Mouse (Mus musculus): ENCODE measurements around the gene Grap.
"Not testable (repeated sequence)": the region's sequence is repeated elsewhere in the genome, so short reads cannot be mapped to it uniquely, and the experiment has no call there.

Gene Grap

GRCm38 (mm10) chr11:61640585-61640984, 12.5 kb upstream of the Grap start:
- not testable (repeated sequence) for DNase-seq

- DNase-seq: no peak
These were observed 11.0 kb upstream of the Grap start for GRCm38 (mm10) chr11:61642106-61642505.

DNA sequence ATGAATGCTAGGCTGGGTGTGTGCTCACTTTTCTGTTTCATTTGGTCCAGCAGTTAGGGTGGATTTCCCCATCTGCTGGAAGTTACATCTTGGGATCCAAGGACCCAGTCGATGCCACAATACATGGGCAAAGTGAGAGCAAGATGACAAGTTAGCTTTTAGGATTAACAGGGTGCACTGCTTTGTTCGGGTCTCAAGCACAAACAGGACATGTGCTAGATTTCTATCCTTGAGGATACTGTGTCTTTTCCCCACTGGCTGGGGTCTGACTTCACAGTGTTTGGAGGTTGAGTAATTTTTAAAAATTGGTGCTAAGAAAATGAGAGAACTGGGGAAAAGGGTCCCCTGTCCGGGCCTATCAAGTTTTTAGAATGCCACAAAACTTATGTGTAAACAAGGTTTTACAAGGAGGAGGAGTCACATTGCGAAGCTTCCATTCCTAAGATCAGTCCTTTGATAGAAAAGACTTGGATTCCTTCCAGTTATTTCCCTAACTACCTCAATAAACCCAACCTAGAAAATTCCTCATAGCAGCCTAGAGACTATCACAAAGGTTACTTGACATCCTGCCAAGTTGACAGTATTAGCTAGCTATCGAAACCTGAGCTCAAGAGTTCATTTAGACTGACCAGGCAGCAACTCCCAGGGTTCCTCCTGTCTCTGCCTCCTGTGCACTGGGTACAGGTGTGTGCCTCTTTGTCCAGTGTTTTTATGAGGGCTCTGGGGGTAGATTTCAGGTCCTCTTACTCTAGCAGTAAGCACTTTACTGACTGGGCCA, 9.7 kb upstream of the Grap start:
- DNase-seq: no peak

DNA sequence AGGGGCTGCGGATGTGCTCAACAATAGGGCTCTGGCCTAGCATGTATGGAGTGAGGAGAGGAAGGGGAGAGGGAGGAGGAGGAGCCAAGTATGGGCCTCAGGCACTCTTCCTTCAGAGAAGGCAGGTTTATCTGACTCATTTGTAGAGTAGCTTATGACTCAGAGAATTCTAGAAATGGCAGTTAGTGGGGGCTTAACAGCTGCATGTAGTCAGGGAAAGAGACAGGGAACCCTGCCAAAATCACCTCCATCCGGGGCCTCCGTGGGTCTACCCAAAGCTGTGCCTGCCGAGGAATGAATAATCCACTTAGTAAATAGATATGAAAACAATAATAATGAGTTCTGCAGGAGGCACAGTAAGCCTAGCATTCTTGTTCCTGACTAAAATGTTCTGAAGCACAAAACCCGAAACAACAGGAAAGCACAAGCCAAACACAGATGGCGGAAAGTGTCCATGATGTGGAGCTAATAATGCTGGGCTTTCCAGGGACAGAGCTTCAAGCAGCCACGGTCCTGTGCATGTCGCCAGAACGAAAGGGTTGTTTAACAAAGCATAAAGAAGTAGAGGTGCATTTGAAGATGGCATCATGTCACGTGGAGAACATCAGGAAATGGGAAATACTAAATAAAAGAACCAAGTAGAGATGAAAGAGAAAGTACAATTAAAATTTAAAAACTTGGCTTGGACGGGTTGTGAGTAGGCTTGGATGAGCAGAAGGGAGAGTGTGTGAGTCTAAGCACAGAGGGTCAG, 8.3 kb upstream of the Grap start:
- DNase-seq: peak; percentile 47

DNA sequence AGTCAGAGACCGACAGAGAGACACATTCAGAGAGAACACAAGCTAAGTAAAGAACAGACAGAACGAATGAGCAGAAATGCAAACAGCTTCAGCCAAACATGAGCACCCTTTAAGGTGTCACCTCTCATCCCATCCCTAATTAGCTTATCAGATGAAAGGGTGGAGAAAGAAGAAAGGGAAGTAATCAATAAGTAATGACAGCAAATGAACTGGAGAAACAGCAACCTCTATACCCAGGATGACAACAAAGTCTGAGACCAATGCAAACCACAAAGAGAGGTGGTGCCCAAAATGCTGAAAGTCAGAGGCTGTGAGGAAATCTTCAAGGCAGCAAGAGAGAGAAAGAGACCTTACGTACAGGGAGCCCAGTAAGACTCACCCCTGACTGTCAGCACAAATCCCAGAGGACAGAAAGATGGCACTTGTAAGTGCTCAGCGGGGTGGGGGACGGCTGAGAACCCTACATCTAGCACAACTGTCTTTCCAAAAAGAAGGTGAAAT, 7.7 kb upstream of the Grap start:
- DNase-seq: no peak

DNA sequence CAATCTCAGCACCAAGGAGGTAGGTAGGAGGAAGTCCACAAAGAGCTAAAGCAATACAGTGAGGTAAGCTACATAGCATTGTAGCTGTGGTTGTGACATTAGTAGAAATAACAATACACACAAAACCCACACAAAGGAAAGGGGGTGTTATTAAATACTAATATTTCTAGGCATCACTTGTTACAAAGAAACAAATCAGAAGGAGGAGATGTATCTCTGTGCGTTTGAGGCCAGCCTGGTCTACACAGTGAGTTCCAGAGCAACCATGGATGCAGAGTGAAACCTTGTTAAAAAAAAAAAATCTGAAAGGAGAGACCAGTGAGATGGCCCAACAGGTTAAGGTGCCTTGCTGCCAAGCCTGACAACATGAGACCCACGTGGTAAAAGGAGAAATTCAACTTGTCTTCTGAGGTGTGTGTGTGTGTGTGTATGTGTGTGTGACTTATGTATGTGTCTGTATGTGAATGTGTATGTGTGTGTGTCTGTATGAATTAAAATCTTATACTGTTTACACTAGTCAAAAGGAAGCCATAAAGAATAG, 6.5 kb upstream of the Grap start:
- no peak for DNase-seq

DNA sequence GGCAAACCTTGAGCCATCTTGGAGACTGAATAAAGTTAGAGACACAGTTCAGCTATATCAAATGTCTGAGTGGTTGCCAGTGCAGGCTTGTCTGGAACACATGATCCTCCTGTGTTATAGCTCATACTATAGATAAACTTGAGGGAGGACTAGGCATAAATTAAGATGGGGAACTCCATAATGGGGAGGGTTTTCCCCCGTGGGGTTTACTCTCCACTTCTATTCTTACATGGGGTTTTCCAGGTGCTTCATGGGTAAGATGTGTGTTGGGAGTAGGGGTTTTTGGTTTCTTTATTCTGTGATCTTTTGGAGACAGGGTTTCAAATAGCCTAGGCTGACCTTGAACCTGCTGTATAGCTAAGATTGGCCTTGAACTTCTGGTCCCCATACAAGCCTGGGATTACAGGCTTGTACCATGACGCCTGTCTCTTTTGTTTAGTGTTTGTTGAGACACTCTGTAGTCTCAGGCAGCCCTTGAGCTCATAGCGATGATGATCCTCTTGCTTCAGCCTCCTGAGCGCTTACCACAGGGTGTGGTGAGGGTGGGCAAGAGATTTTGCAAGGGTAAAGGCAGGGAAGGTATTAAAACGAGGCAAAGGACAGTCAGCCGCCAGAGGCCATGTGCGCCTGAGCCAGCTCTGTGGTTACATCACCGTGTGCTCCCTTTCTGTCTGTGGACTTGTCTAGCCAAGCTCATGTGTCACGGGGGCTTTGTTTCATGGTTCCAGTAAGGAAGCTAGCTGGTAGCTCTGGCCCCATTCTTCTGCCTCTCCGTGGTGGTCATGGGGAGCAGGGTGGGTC, 5.8 kb upstream of the Grap start:
- no peak for DNase-seq

GRCm38 (mm10) chr11:61647956-61648748, 4.9 kb upstream of the Grap start:
- DNase-seq: no peak

- DNase-seq: peak; percentile 67
These were observed 4.3 kb upstream of the Grap start for GRCm38 (mm10) chr11:61648749-61649115.

DNA sequence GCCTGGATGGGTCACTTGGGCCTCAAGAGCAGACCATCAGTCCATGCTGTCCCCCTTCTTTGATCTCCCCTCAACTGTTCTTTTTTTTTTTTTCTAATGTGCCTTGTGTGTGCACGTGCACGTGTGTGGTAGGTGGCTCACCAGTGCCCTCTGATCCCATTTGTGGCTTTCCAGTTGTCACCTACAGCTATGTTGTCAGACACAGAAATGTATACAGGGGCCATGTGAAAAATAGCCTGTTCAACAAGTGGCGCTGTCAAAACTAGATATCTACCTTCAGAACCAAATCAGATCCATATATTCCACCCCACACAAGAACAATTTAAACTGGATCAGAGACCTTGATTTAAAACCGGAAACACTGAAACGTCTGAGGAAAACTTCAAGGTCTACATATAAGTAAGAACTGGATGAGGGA, 3.9 kb upstream of the Grap start:
- DNase-seq: no peak

DNA sequence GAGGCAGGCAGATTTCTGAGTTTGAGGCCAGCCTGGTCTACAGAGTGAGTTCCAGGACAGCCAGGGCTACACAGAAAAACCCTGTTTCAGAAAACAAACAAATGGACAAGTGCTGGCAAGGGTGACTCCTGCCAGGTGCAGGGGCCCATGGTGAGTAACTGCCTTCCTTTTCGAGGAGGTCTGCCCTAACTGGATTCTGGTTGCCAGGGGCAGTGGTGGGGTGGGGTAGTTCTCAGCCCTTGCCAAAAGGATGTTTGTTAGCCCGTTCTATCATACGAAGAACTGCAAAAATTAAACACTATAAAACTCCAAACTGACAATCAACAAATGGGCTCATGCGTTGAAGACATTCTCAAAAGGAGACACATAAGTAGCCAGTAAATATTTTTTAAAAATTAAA, 3.4 kb upstream of the Grap start:
- DNase-seq: no peak

- no peak for DNase-seq
These were observed 2.4 kb upstream of the Grap start for GRCm38 (mm10) chr11:61650470-61651265.

GRCm38 (mm10) chr11:61652216-61652615, 849 bp upstream of the Grap start:
- no peak for DNase-seq

GRCm38 (mm10) chr11:61653568-61653967, 503 bp downstream of the Grap start:
- DNase-seq: no peak

DNA sequence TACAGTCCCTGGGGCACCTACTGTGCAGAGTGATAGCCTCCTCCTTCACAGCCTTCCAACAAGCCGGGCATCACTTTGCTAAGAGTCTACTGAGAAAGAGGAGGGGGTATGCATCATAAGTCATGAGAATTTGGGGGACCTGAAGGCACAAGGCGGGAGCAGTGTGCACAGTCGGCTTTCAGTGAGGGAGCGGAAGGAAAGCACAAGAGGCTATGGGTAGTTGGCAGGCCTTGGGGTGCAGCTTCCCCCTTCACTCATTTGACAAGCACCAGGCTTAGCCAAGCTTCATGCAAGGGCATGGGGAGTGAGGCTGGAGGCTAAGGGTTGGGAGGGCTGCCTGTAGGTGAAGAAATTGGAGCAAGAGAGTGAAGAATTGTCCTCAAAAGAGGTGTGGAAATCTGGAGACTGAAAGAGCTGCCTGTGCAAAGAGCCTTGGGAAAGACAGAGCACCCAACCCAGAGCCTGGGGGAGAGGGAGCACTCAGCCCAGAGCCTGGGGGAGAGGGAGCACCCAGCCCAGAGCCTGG, 1.8 kb downstream of the Grap start:
- DNase-seq: no peak

DNA sequence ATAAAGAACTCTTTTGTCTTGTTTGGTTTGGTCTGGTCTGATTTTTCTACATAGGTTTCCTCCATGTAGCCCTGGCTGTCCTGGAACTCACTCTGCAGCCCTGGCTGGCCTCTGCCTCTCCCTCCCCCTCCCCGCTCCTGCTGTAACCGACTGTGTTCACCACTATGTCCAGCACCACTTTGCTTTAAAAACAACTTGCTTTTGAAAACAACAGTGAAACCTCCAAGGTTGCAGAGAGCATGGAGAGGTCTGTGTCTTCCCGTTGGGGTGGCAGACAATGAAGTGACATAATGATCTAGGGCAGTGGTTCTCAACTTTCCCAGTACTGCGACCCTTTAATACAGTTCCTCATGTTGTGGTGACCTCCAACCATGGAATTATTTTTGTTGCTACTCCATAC, 2.6 kb downstream of the Grap start:
- no peak for DNase-seq

GRCm38 (mm10) chr11:61656148-61656850, 3.2 kb downstream of the Grap start:
- no peak for DNase-seq

GRCm38 (mm10) chr11:61657432-61657831, 4.4 kb downstream of the Grap start:
- no peak for DNase-seq

DNA sequence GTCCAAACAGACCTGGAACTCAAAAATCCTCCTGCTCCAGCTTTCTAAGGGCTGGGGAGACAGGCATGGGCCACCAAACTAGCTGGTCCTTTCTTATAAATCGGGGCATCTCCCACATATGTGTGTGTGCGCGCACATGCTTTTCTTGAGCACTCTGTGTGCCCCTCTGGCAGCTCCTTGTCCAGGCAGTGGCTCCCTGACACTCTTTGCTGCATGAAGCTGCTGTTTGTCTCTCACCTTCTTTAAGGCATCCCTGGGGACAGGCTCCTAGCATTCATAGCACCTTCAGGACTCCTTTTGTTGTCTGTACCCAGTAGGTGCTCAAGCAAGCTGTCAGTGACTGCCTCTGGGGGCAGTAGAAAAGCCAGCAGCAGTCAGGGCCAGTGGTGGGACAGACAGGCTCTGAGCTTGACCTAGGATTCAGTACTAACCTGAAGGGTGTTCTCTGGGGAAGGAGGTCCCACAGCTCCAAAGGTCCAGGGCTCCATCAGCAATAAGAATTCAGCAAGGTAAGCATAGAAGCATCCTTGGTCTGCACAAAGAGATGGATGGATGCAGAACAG, 5.4 kb downstream of the Grap start:
- no peak for DNase-seq
